In the genomic region with DNA sequence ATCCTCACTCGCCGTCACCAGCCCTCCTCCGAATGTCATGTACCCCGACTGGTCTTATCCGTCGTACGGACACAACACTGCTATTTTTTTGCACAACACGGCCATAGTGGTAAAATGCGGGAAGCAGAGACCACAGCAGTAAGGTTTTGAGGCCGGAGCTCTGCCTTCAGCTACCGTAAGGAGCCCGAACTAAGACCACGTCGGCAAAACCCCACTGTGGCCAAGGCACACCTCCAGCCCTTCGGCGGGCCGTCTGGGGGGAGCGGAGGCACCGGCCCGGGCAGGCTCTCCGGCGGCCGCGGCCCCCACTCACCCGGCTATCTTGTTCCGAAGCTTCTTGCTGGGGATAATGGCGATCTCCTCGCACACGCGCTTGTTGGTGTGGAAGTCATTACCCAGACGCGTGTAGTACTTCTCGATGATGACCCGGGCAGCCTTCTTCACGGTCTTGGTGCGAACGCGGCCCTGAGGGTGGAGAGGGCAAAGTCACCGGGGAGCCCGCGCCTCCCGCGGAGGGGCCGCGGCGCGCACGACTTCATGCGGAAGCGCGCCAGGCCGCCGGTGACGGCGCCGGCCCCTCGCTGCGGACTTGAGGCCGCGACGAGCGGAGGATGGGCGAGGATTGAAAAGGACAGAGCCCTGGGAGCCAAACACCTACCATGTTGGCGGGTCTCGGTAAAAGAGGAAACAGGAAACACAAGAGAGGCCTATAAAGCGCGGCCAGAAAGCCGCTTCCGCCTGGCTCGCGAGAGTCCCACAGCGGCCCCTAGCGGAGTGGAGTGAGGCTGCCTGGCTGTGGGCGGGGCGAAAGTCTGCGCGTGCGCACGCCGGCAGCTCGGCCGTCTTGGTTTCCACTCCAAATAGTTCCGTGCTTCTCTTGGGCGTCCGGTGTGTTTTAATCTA, we compare ENCODE assay signal across 8 mouse cellular contexts. TPM values are rescaled to one million over a fixed set of nuclear protein-coding genes. Genes with fewer than 3 reads are reported as not detected.
DNase-seq lines count a peak whose midpoint lies in the region; ATAC-seq and TF ChIP-seq lines count a peak whose summit lies in the region.

Gene Rps17 (minus strand): TSS at position 711 of the 903 bp plus-strand sequence.

- under 1% methylated on average over 74 of the region's 85 CpGs for WGBS in embryonic facial prominence, embryonic 14.5 days
- under 1% methylated on average over 68 of the region's 85 CpGs for WGBS in limb, embryonic 14.5 days
- WGBS in midbrain, postnatal 0 days, result under 1% methylated on average over 85 of the region's 85 CpGs

- peak within 1 kb of the TSS; percentile 82 for H3K27ac ChIP-seq in embryonic facial prominence, embryonic 14.5 days (replicated peaks; ENCODE audit: low read depth, low read length)
- peak within 1 kb of the TSS; percentile 88 for H3K27ac ChIP-seq in limb, embryonic 14.5 days (replicated peaks; ENCODE audit: low read depth, low read length)
- peak within 1 kb of the TSS; percentile 87 for H3K27ac ChIP-seq in midbrain, postnatal 0 days (ENCODE audit: low read depth, low read length)

- H3K9ac ChIP-seq in embryonic facial prominence, embryonic 14.5 days (ENCODE audit: low read depth, low read length), result peak within 1 kb of the TSS; percentile 99
- peak within 1 kb of the TSS; percentile 97 for H3K9ac ChIP-seq in limb, embryonic 14.5 days (ENCODE audit: low read depth, low read length, severe bottlenecking)
- H3K9ac ChIP-seq in midbrain, postnatal 0 days (replicated peaks; ENCODE audit: low read length, poor library complexity, severe bottlenecking), result peak within 1 kb of the TSS; percentile 75

- H3K4me2 ChIP-seq in embryonic facial prominence, embryonic 14.5 days (ENCODE audit: low read depth, low read length), result peak within 1 kb of the TSS; percentile 95
- peak within 1 kb of the TSS; percentile 58 for H3K4me2 ChIP-seq in limb, embryonic 14.5 days (replicated peaks; ENCODE audit: low read depth, low read length, severe bottlenecking)
- H3K4me2 ChIP-seq in midbrain, postnatal 0 days (ENCODE audit: low read depth, low read length, poor library complexity, severe bottlenecking), result peak within 1 kb of the TSS; percentile 61

- peak; percentile 97 for TF ChIP-seq CTCF in midbrain, postnatal 0 days (IDR thresholded peaks at IDR 0.05)

- peak; percentile 89 for ATAC-seq in embryonic facial prominence, embryonic 14.5 days (ENCODE audit: low read depth)
- peak; percentile 92 for ATAC-seq in limb, embryonic 14.5 days (ENCODE audit: low FRiP score, low read depth)
- ATAC-seq in midbrain, postnatal 0 days (ENCODE audit: low FRiP score), result peak; percentile 91

- TF ChIP-seq POLR2A in limb, embryonic 14.5 days (IDR thresholded peaks at IDR 0.05; ENCODE audit: borderline replicate concordance, extremely low read depth, insufficient read depth, insufficient read length), result peak; percentile 94; the same call in 1 of the 2 replicates

- peaks cover 10% of the 10 kb centered on the region; the same call in 1 of the 2 replicates for H3K4me1 ChIP-seq in embryonic facial prominence, embryonic 14.5 days (ENCODE audit: control insufficient read depth, insufficient read depth, low read length)
- peaks cover 10% of the 10 kb centered on the region; the same call in 1 of the 2 replicates for H3K4me1 ChIP-seq in limb, embryonic 14.5 days (ENCODE audit: control insufficient read depth, insufficient read depth, low read length)
- peaks cover 12% of the 10 kb centered on the region for H3K4me1 ChIP-seq in midbrain, postnatal 0 days (ENCODE audit: insufficient read depth, low read length)

- H3K27me3 ChIP-seq in embryonic facial prominence, embryonic 14.5 days (replicated peaks; ENCODE audit: control insufficient read depth, insufficient read depth, low read length), result no peaks in the 10 kb centered on the region
- H3K27me3 ChIP-seq in limb, embryonic 14.5 days (ENCODE audit: control insufficient read depth, insufficient read depth, low read length), result no peaks in the 10 kb centered on the region
- no peaks in the 10 kb centered on the region for H3K27me3 ChIP-seq in midbrain, postnatal 0 days (ENCODE audit: insufficient read depth, low read length)

- H3K4me3 ChIP-seq in embryonic facial prominence, embryonic 14.5 days (ENCODE audit: low read depth, low read length), result peak within 1 kb of the TSS; percentile 97
- H3K4me3 ChIP-seq in limb, embryonic 14.5 days (replicated peaks; ENCODE audit: low read length), result peak within 1 kb of the TSS; percentile 86
- peak within 1 kb of the TSS; percentile 77 for H3K4me3 ChIP-seq in midbrain, postnatal 0 days (ENCODE audit: low read depth, low read length)

- peaks cover 44% of the 10 kb centered on the region for H3K36me3 ChIP-seq in embryonic facial prominence, embryonic 14.5 days (ENCODE audit: control insufficient read depth, insufficient read depth, low read length)
- peaks cover 41% of the 10 kb centered on the region for H3K36me3 ChIP-seq in limb, embryonic 14.5 days (ENCODE audit: control insufficient read depth, insufficient read depth, low read length)
- peaks cover 12% of the 10 kb centered on the region; the same call in 1 of the 2 replicates for H3K36me3 ChIP-seq in midbrain, postnatal 0 days (ENCODE audit: insufficient read depth, low read length)

- DNase-seq in 3T3-L1 (ENCODE audit: low read depth, low spot score), result peak; percentile 86
- peak; percentile 97 to 100 for DNase-seq in adrenal gland, postnatal 4 days (ENCODE audit: low spot score in 2 of 2)
- DNase-seq in embryonic facial prominence, embryonic 14.5 days (ENCODE audit: low spot score), result peak; percentile 95
- peak; percentile 95 for DNase-seq in heart, adult 8-10 months (ENCODE audit: low spot score)
- peak; percentile 97 for DNase-seq in kidney, adult 9 months
- peak; percentile 83 for DNase-seq in limb, embryonic 14.5 days (ENCODE audit: low spot score)
- peak; percentile 94 for DNase-seq in midbrain, postnatal 0 days (ENCODE audit: low spot score)
- peak; percentile 98 to 99 for DNase-seq in spleen, postnatal 14 days (ENCODE audit: low spot score in 2 of 2)

- H3K9me3 ChIP-seq in embryonic facial prominence, embryonic 14.5 days (ENCODE audit: control insufficient read depth, low read length), result no peaks in the 10 kb centered on the region
- H3K9me3 ChIP-seq in limb, embryonic 14.5 days (ENCODE audit: control insufficient read depth, low read length), result no peaks in the 10 kb centered on the region
- H3K9me3 ChIP-seq in midbrain, postnatal 0 days (ENCODE audit: low read length), result no peaks in the 10 kb centered on the region

RNA-seq across cellular contexts. Expression of gene Rps17, which starts in this region (rescaled TPM):
- 1,000 to 10,000 TPM; 1,568 to 1,571 TPM for total RNA-seq in adrenal gland, postnatal 4 days (2021)
- 1,342 and 1,410 TPM in 2 replicates for polyA plus RNA-seq in embryonic facial prominence, embryonic 14.5 days (2014; fragmentation: Nextera tagmentation; extraction: Ambion mirVana)
- 1,000 to 10,000 TPM in 2 of 4 experiments, 100 to 1,000 TPM in 2; 953 to 1,046 (median 1,014) TPM for total RNA-seq in heart, adult 8-10 months (2022)
- 1,944 and 2,727 TPM in 2 replicates for polyA plus RNA-seq in limb, embryonic 14.5 days (2012; rRNA removed)
- polyA plus RNA-seq in limb, embryonic 14.5 days (2014; fragmentation: Nextera tagmentation; extraction: Ambion mirVana), result 1,353 and 1,439 TPM in 2 replicates
- total RNA-seq in midbrain, postnatal 0 days (2014; rRNA removed), result 630 and 662 TPM in 2 replicates
- 642 and 710 TPM in 2 replicates for polyA plus RNA-seq in midbrain, postnatal 0 days (2015; fragmentation: Nextera tagmentation; extraction: Ambion mirVana)

Comparison
In these comparisons a context has a peak if more than half of its experiments do, and no peak if none do; other contexts are left out.
1. Peak in every context shown above with its lines: DNase-seq, ATAC-seq, H3K4me3 ChIP-seq and H3K27ac ChIP-seq.